Mouse (Mus musculus) midbrain, embryonic 12.5 days (tissue): Measurements from ENCODE around the gene Rack1. TPM values are rescaled to one million over a fixed set of nuclear protein-coding genes. Genes with fewer than 3 reads are reported as not detected.
"Not testable (repeated sequence)": the region's sequence is repeated elsewhere in the genome, so short reads cannot be mapped to it uniquely, and the experiment has no call there.

Experiments used
- ATAC-seq: fragments of 200-750 bp; cut with Nextera tagmentation; 2 replicates; pipeline ENCODE4 v1.8.0; 2017; ENCODE audit warnings: low read depth, moderate TSS enrichment, moderate library complexity; ENCODE audit not compliant: low FRiP score
- H3K27ac ChIP-seq: fragments of 300-500 bp; sonication (generic); replicated peaks from 2 replicates; pipeline ENCODE4 v1.5.1; 2016; ENCODE audit warnings: mild to moderate bottlenecking
- H3K27me3 ChIP-seq: fragments of 300-500 bp; sonication (generic); 2 replicates; pipeline ENCODE4 v1.6.1; 2016; ENCODE audit warnings: mild to moderate bottlenecking
- H3K36me3 ChIP-seq: fragments of 300-500 bp; sonication (generic); 2 replicates; pipeline ENCODE4 v1.6.1; 2016
- H3K4me1 ChIP-seq: fragments of 300-500 bp; sonication (generic); 2 replicates; pipeline ENCODE4 v1.6.1; 2016
- H3K4me2 ChIP-seq: fragments of 300-500 bp; sonication (generic); replicated peaks from 2 replicates; pipeline ENCODE4 v1.6.1; 2016; ENCODE audit warnings: mild to moderate bottlenecking, moderate library complexity
- H3K4me3 ChIP-seq: fragments of 300-500 bp; sonication (generic); 2 replicates; pipeline ENCODE4 v1.5.1; 2016; ENCODE audit warnings: mild to moderate bottlenecking
- H3K9ac ChIP-seq: fragments of 300-500 bp; sonication (generic); replicated peaks from 2 replicates; pipeline ENCODE4 v1.6.1; 2016; ENCODE audit warnings: mild to moderate bottlenecking, moderate library complexity
- H3K9me3 ChIP-seq: fragments of 300-500 bp; sonication (generic); 2 replicates; pipeline ENCODE4 v1.6.1; 2016; ENCODE audit warnings: mild to moderate bottlenecking
- WGBS: fragments of 180-500 bp; shearing (Covaris S2); methylation state at CpG from one replicate; pipeline ENCODE4 v1.1.7; 2016; 5-methylcytosine and 5-hydroxymethylcytosine counted together
- polyA plus RNA-seq: library from polyadenylated mRNA; unstranded; fragments of >200 nt; fragmentation: Nextera tagmentation; extraction: Ambion mirVana; gene quantifications from 2 replicates; pipeline ENCODE4 v1.2.1, GENCODE M21; 2016

Rack1 gene
- polyA plus RNA-seq, result 503 and 506 TPM in 2 replicates

DNA sequence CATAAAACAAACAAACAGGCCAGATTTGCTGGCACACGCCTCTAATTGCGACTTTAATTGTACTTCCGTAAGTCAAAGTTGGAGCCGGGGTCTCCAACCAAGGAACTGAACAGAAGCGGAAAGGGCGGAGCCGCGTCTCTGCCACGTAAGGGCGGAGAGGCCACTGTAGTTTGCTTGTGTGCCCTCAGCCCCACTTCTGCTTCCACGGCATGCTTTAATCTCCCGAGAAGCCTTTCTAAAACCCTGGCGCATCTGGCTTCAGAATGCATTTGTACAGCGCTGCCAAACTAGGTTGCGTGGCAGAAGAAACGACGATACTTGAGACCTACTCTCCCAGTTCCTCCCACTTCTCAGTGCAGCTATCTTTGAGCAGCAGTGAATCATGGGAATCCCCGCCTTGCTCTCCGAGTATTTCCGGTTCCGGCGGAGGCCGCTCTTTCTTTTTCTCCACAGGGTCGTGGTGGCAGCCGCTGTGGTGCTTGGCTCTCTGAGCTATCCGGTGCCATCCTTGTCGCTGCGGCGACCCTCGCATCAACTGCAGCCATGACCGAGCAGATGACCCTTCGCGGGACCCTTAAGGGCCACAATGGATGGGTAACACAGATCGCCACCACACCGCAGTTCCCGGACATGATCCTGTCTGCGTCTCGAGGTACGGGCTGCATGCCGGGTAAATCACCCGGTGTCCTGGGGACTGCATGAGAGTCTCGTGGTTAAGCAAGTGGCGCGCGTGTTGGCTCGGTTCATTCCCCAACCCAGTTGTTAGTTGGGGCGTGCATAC lies at the start of gene Rack1:
Gene Rack1 (plus strand): TSS at position 412 of the 781 bp plus-strand sequence.
- H3K9me3 ChIP-seq, result no peaks in the 10 kb centered on the region
- H3K9ac ChIP-seq, result peak within 1 kb of the TSS; percentile 90
- under 1% methylated on average over 47 of the region's 47 CpGs for WGBS

DNA sequence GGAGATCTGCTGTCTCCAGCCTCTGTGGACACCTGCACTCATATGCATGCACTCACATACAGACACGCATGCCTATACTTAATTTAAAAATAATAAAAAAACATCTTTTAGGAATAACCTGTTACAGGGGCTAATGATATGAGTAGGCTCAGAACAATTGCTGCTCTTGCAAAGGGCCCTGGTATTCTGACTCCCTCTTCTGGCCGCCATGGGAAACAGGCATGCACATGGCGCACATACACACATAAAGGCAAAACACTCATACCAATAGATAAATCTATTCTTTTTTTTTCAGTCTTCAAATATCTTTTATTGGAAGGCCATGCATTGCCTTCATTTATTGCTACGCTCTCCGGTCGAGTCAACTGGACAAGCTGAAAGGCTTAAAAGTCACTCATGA lies 49.7 kb upstream of the Rack1 start:
- Histone ChIP-seq H3K36me3 (no peaks in the 10 kb centered on the region), H3K27me3 (no peaks in the 10 kb centered on the region), H3K4me2 (no peak overlapping the region), H3K4me1 (no peaks in the 10 kb centered on the region), H3K4me3 (no peak overlapping the region), H3K9me3 (0 out of 2 replicates have a peak, but pooled peaks cover 4% of the 10 kb centered on the region), H3K27ac (no peak overlapping the region), H3K9ac (no peak overlapping the region)
- ATAC-seq, result no peak
- 94% methylated on average over 6 of the region's 6 CpGs for WGBS

More for the DNA sequence above, at the start of gene Rack1:
- peaks cover 28% of the 10 kb centered on the region for H3K4me1 ChIP-seq
- ATAC-seq, result peak; percentile 91
- H3K27me3 ChIP-seq, result no peaks in the 10 kb centered on the region
- peak within 1 kb of the TSS; percentile 80 for H3K4me2 ChIP-seq
- H3K27ac ChIP-seq, result peak within 1 kb of the TSS; percentile 94
- H3K36me3 ChIP-seq, result peaks cover 36% of the 10 kb centered on the region
- peak within 1 kb of the TSS; percentile 81 for H3K4me3 ChIP-seq

DNA sequence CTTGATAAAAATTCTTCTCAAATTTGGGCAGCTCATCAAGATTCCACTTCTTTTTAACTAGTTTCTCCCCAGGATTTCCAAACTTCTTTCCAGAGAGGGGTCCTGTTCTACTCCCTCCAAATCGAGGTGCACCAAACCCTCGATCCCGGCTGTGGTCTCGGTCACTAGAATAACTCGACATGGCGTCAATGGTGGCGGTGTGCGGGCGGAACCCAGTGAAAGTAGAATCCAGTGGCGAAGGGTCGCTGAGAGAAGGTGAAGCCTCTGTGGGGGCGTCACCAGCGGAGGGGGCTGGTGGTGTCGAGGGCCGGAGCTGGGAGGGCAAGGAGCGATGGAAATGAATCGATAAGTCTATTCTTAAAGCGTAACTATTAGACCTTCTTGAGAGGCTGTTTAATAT lies 46.6 kb upstream of the Rack1 start:
- not testable (repeated sequence) for H3K36me3 ChIP-seq, H3K9me3 ChIP-seq, H3K27me3 ChIP-seq, H3K9ac ChIP-seq, H3K4me2 ChIP-seq, ATAC-seq, H3K27ac ChIP-seq, H3K4me3 ChIP-seq, H3K4me1 ChIP-seq
- 94% methylated on average over 18 of the region's 18 CpGs for WGBS

DNA sequence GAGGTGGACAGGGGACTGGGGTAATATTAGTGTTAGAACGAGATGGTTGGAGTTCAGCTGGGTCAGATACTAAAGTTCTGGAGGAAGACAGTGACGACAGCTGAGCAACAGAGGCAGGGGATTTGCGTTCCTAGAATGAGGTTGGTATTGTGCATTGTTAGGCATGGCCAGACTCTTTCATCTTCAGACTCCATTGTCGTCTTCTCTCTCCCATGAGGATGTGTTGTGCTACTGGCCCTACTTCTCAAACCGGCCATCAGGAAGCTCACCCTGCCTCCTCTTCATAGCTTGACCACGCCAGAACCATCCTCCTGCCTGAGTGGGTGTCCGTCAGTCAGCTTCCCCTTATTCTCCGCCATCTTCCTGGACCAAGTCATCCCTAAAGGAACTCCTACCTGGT lies 41.1 kb upstream of the Rack1 start:
- H3K27me3 ChIP-seq, result no peaks in the 10 kb centered on the region
- no peak overlapping the region for H3K9ac ChIP-seq
- no peak overlapping the region for H3K4me2 ChIP-seq
- no peaks in the 10 kb centered on the region for H3K36me3 ChIP-seq
- no peak for ATAC-seq
- no peaks in the 10 kb centered on the region for H3K9me3 ChIP-seq
- H3K27ac ChIP-seq, result no peak overlapping the region
- H3K4me3 ChIP-seq, result no peak overlapping the region
- WGBS, result 82% methylated on average over 8 of the region's 8 CpGs
- no peaks in the 10 kb centered on the region; the same call in 1 of the 2 replicates for H3K4me1 ChIP-seq

DNA sequence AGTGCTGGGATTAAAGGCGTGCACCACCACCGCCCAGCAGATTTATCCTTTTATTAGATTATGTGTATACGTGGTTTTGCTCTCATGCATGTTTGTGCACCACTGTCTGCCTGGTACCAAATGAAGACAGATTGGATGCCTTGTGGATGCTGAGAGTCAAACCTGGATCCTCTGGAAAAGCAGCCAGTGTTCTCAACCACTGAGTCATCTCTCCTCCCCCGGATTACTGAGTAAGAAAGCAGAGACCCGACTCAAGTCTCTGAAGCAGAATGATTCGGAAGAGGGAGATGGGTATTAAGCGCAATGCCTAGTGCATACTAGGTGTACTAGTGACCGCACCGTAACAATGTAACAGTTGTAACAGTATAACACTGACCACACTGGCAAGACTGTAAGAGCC lies 36.0 kb upstream of the Rack1 start:
- Histone ChIP-seq H3K36me3 (no peaks in the 10 kb centered on the region), H3K27ac (no peak overlapping the region), H3K9ac (no peak overlapping the region), H3K27me3 (no peaks in the 10 kb centered on the region), H3K4me3 (no peak overlapping the region), H3K9me3 (no peaks in the 10 kb centered on the region), H3K4me1 (no peaks in the 10 kb centered on the region), H3K4me2 (no peak overlapping the region)
- 93% methylated on average over 9 of the region's 9 CpGs for WGBS
- no peak for ATAC-seq

DNA sequence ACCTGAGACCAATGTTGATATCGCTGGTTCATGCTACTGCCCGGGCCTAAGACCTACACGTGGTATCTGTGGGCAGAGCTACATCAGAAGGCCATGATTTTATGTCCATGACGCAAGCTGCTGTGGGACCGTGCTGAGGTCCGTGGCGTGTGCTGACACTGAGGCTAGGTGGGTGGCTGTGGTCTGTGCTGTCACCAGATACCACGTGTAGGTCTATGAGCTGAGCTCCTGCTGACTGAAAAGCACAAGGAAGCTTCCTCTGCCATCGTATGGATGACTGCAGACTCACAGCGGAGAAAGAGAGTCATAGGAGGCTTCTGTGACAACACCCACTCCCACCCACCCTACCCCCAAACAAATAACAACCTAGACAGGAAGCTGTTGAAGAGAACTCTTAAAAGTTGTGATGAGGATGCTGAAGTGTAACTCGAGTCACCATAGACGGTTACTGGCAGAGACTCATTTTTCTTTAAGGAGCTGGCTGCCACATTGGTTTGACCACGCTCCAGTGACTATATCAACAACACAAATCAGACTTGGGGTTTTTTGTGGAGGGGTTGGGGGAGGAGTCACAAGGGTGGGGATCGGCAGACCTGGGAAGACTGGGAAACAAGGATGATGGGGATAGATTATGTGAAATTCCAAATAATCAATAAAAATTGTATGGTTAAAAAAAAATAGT lies 32.8 kb upstream of the Rack1 start:
- H3K27me3 ChIP-seq, result no peaks in the 10 kb centered on the region
- H3K27ac ChIP-seq, result no peak overlapping the region
- no peaks in the 10 kb centered on the region for H3K36me3 ChIP-seq
- no peak overlapping the region for H3K9ac ChIP-seq
- H3K4me2 ChIP-seq, result no peak overlapping the region
- no peaks in the 10 kb centered on the region for H3K4me1 ChIP-seq
- no peak for ATAC-seq
- no peaks in the 10 kb centered on the region for H3K9me3 ChIP-seq
- H3K4me3 ChIP-seq, result no peak overlapping the region
- WGBS, result 87% methylated on average over 14 of the region's 14 CpGs

DNA sequence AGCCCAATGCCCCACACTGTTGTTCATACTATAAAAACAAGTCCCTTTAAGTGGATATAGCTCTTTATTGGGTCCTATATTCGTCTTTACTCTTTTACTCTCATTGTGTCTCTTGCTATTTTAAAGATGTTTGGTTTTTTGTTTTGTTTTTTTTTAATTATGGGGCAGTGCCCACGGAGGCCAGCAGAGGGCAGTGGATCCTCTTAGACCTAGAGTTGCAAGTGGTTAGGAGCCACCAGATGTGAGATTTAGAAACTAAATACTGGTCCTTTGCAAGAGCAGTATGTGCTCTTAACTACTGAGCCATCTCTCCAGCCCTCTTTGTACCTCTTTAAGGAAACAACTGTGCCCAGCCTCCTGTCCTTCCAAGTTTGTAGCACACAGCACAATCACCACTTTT lies 28.4 kb upstream of the Rack1 start:
- Histone ChIP-seq H3K4me3 (no peak overlapping the region), H3K27me3 (no peaks in the 10 kb centered on the region), H3K9ac (no peak overlapping the region), H3K4me1 (peaks cover 5% of the 10 kb centered on the region; the same call in 1 of the 2 replicates), H3K9me3 (no peaks in the 10 kb centered on the region), H3K36me3 (no peaks in the 10 kb centered on the region), H3K4me2 (no peak overlapping the region), H3K27ac (no peak overlapping the region)
- 9% methylated on average over 2 of the region's 2 CpGs for WGBS
- no peak for ATAC-seq

DNA sequence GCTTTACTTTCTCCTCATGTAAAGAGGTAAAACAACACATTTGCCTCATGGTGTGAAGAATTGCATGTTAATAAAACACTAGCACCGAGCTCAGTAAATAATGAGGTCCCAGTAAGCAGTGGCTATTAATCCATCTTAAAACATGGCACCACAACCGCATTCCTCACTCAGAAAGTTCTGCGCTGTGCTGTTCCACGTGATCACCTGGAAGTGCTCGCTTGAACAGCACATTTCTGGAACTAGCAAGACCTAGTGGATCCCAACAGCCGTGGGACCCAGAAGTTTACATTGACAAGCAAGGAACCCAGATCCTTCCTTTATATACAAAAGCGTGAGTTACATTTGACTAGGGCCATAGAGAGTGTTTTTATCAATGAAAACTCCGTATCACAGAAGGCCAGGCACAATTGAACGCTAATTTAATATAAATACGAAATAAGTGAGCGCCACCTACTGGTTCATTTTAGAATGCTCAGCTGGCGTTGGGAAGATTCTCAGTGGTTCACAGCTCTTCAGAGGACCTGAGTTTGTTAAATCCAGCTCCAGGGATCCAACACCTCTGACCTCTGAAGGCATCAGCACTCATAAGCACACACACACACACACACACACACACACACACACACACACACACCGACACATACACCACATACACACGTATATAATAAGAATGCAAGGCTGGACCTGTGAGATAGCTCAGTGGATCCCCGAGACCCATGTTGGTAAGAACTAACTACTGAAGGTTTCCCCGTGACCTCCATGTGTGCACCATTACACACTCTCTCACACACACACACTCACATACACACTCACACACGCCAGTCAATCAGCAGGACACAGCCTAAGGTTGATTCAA lies 25.5 kb upstream of the Rack1 start:
- no peak overlapping the region for H3K27ac ChIP-seq
- WGBS, result 38% methylated on average over 17 of the region's 17 CpGs
- peak; percentile 50 for ATAC-seq
- no peaks in the 10 kb centered on the region for H3K36me3 ChIP-seq
- H3K4me2 ChIP-seq, result peak overlapping the region; percentile 33
- H3K9me3 ChIP-seq, result no peaks in the 10 kb centered on the region
- H3K9ac ChIP-seq, result no peak overlapping the region
- H3K4me1 ChIP-seq, result peaks cover 5% of the 10 kb centered on the region; the same call in 1 of the 2 replicates
- no peaks in the 10 kb centered on the region for H3K27me3 ChIP-seq
- no peak overlapping the region for H3K4me3 ChIP-seq

DNA sequence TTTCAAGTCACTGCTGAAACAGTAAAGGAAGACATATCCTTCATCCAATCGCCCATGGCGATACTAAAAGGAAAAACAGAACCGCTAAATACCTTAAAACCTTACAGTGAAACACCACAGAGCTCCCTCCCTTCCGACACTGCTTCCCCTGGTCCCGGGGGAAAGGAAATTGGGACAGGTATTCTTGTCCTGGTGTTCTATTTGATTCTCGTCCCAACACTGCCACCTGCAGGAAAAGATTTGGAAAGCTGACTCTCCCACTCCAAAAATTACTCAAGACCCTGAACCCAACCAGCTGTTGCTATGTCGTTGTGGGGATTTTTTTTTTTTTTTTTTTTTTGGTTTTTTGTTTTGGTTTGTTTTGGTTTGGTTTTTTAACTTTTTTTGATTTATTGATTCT lies 24.6 kb upstream of the Rack1 start:
- H3K4me1 ChIP-seq, result peaks cover 5% of the 10 kb centered on the region; the same call in 1 of the 2 replicates
- H3K27ac ChIP-seq, result no peak overlapping the region
- H3K27me3 ChIP-seq, result no peaks in the 10 kb centered on the region
- H3K9ac ChIP-seq, result no peak overlapping the region
- H3K4me3 ChIP-seq, result no peak overlapping the region
- 0 out of 2 replicates have a peak overlapping the region, but pooled peaks have one; percentile 21 for H3K4me2 ChIP-seq
- WGBS, result 4% methylated on average over 7 of the region's 7 CpGs
- no peaks in the 10 kb centered on the region for H3K36me3 ChIP-seq
- no peak for ATAC-seq
- H3K9me3 ChIP-seq, result no peaks in the 10 kb centered on the region

DNA sequence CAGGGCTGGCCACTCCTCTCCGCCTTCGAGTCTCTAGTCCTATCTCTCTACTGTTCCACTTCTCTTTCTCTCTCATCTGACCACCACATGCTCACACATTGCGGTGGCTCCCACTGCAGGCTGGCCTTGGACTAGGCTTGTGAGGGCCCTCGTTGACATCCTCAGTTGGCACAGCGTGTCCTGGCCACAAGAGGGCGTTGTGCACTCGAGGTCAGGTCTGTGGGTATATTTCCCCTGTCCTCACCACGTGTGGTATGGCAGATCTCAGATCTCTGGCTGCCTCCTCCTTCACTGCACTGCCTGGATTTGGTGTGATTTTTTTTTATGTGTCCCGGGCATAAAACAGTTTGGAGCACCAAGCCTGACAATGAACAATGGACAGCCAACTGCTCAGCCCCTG lies 23.5 kb upstream of the Rack1 start:
- no peak for ATAC-seq
- WGBS, result 45% methylated on average over 9 of the region's 9 CpGs

DNA sequence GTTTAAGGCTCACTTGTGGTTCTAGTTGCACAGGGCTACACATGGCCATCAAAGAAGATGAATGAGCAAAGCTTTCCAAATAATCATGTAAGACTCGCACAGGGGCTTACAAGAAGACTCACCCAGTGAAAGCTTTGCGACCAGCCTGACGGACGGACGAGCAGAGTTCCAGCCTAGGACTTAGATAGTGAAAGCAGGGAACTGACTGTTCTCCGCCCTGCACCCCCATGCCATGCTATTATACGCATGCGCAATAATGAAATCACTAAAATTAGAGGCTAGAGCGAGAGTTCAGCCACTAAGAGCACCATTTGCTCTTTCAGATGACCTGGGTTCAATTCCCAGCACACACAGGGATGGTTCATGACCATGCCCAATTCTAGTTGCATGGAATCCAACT lies 22.8 kb upstream of the Rack1 start:
- 91% methylated on average over 9 of the region's 9 CpGs for WGBS
- no peaks in the 10 kb centered on the region for H3K27me3 ChIP-seq
- ATAC-seq, result no peak
- no peak overlapping the region for H3K9ac ChIP-seq
- no peaks in the 10 kb centered on the region for H3K36me3 ChIP-seq
- H3K4me2 ChIP-seq, result no peak overlapping the region
- H3K4me3 ChIP-seq, result no peak overlapping the region
- H3K27ac ChIP-seq, result no peak overlapping the region
- H3K4me1 ChIP-seq, result peaks cover 5% of the 10 kb centered on the region; the same call in 1 of the 2 replicates
- no peaks in the 10 kb centered on the region for H3K9me3 ChIP-seq

More for the DNA sequence above, 23.5 kb upstream of the Rack1 start:
- Histone ChIP-seq H3K9ac (no peak overlapping the region), H3K9me3 (no peaks in the 10 kb centered on the region), H3K4me1 (peaks cover 5% of the 10 kb centered on the region; the same call in 1 of the 2 replicates), H3K36me3 (no peaks in the 10 kb centered on the region), H3K4me3 (no peak overlapping the region), H3K27me3 (no peaks in the 10 kb centered on the region), H3K27ac (no peak overlapping the region), H3K4me2 (no peak overlapping the region)
